Mouse (Mus musculus): ENCODE measurements around the gene Znrf3. TPM values are rescaled to one million over a fixed set of nuclear protein-coding genes. Genes with fewer than 3 reads are reported as not detected.
"Not testable (repeated sequence)": the region's sequence is repeated elsewhere in the genome, so short reads cannot be mapped to it uniquely, and the experiment has no call there.

Gene Znrf3
- polyA plus RNA-seq, 1 experiment = 2.2 TPM

GRCm38 (mm10) chr11:5476806-5477205 is 32.2 kb upstream of the Znrf3 start:
- TF ChIP-seq CTCF (IDR thresholded peaks at IDR 0.05; ENCODE audit: low read depth, low read length) (no peak), POLR2A (IDR thresholded peaks at IDR 0.05; ENCODE audit: borderline replicate concordance, low read depth, low read length) (no peak)
- H3K27ac ChIP-seq (ENCODE audit: insufficient read depth, low read depth, low read length) = no peak overlapping the region
- no peaks in the 10 kb centered on the region for H3K4me1 ChIP-seq (ENCODE audit: control insufficient read depth, insufficient read depth, low read length)
- no peak overlapping the region for H3K4me3 ChIP-seq (ENCODE audit: insufficient read depth, low read length)

GRCm38 (mm10) chr11:5475556-5476118 is 31.0 kb upstream of the Znrf3 start:
- H3K27ac ChIP-seq (ENCODE audit: insufficient read depth, low read depth, low read length); H3K4me3 ChIP-seq (ENCODE audit: insufficient read depth, low read length); H3K4me1 ChIP-seq (ENCODE audit: control insufficient read depth, insufficient read depth, low read length): not testable (repeated sequence)

GRCm38 (mm10) chr11:5474130-5474529 is 29.5 kb upstream of the Znrf3 start:
- H3K27ac ChIP-seq (ENCODE audit: insufficient read depth, low read depth, low read length) = no peak overlapping the region

GRCm38 (mm10) chr11:5470055-5470454 is 25.4 kb upstream of the Znrf3 start:
- H3K4me3 ChIP-seq (ENCODE audit: insufficient read depth, low read length) = no peak overlapping the region
- H3K4me1 ChIP-seq (ENCODE audit: control insufficient read depth, insufficient read depth, low read length) = no peaks in the 10 kb centered on the region
- TF ChIP-seq CTCF (IDR thresholded peaks at IDR 0.05; ENCODE audit: low read depth, low read length) = no peak
- TF ChIP-seq POLR2A (IDR thresholded peaks at IDR 0.05; ENCODE audit: borderline replicate concordance, low read depth, low read length) = no peak
- H3K27ac ChIP-seq (ENCODE audit: insufficient read depth, low read depth, low read length) = no peak overlapping the region

More at GRCm38 (mm10) chr11:5474130-5474529, 29.5 kb upstream of the Znrf3 start:
- no peaks in the 10 kb centered on the region for H3K4me1 ChIP-seq (ENCODE audit: control insufficient read depth, insufficient read depth, low read length)
- no peak for TF ChIP-seq POLR2A (IDR thresholded peaks at IDR 0.05; ENCODE audit: borderline replicate concordance, low read depth, low read length)
- TF ChIP-seq CTCF (IDR thresholded peaks at IDR 0.05; ENCODE audit: low read depth, low read length) = 0 out of 2 replicates have a peak, but pooled peaks have one; percentile 14
- no peak overlapping the region for H3K4me3 ChIP-seq (ENCODE audit: insufficient read depth, low read length)

GRCm38 (mm10) chr11:5469084-5469483 is 24.4 kb upstream of the Znrf3 start:
- Histone ChIP-seq H3K4me1 (ENCODE audit: control insufficient read depth, insufficient read depth, low read length) (no peaks in the 10 kb centered on the region), H3K27ac (ENCODE audit: insufficient read depth, low read depth, low read length) (no peak overlapping the region), H3K4me3 (ENCODE audit: insufficient read depth, low read length) (no peak overlapping the region)
- TF ChIP-seq POLR2A (IDR thresholded peaks at IDR 0.05; ENCODE audit: borderline replicate concordance, low read depth, low read length) = no peak
- peak; percentile 63 for TF ChIP-seq CTCF (IDR thresholded peaks at IDR 0.05; ENCODE audit: low read depth, low read length)

- TF ChIP-seq CTCF (IDR thresholded peaks at IDR 0.05; ENCODE audit: low read depth, low read length) = no peak
- TF ChIP-seq POLR2A (IDR thresholded peaks at IDR 0.05; ENCODE audit: borderline replicate concordance, low read depth, low read length) = no peak
- no peak overlapping the region for H3K27ac ChIP-seq (ENCODE audit: insufficient read depth, low read depth, low read length)
- no peaks in the 10 kb centered on the region for H3K4me1 ChIP-seq (ENCODE audit: control insufficient read depth, insufficient read depth, low read length)
- no peak overlapping the region for H3K4me3 ChIP-seq (ENCODE audit: insufficient read depth, low read length)
Observed at GRCm38 (mm10) chr11:5468471-5468870, 23.8 kb upstream of the Znrf3 start.

GRCm38 (mm10) chr11:5451923-5452322 is 7.3 kb upstream of the Znrf3 start:
- Histone ChIP-seq H3K27ac (ENCODE audit: insufficient read depth, low read depth, low read length) (no peak overlapping the region), H3K4me1 (ENCODE audit: control insufficient read depth, insufficient read depth, low read length) (no peaks in the 10 kb centered on the region), H3K4me3 (ENCODE audit: insufficient read depth, low read length) (no peak overlapping the region)
- no peak for TF ChIP-seq POLR2A (IDR thresholded peaks at IDR 0.05; ENCODE audit: borderline replicate concordance, low read depth, low read length)
- no peak for TF ChIP-seq CTCF (IDR thresholded peaks at IDR 0.05; ENCODE audit: low read depth, low read length)

GRCm38 (mm10) chr11:5451341-5451740 is 6.7 kb upstream of the Znrf3 start:
- Histone ChIP-seq H3K4me3 (ENCODE audit: insufficient read depth, low read length) (no peak overlapping the region), H3K27ac (ENCODE audit: insufficient read depth, low read depth, low read length) (no peak overlapping the region), H3K4me1 (ENCODE audit: control insufficient read depth, insufficient read depth, low read length) (peaks cover under 1% of the 10 kb centered on the region)
- TF ChIP-seq CTCF (IDR thresholded peaks at IDR 0.05; ENCODE audit: low read depth, low read length) = 0 out of 2 replicates have a peak, but pooled peaks have one; percentile 20
- TF ChIP-seq POLR2A (IDR thresholded peaks at IDR 0.05; ENCODE audit: borderline replicate concordance, low read depth, low read length) = no peak

- Histone ChIP-seq H3K27ac (ENCODE audit: insufficient read depth, low read depth, low read length) (no peak overlapping the region), H3K4me1 (ENCODE audit: control insufficient read depth, insufficient read depth, low read length) (peaks cover 7% of the 10 kb centered on the region), H3K4me3 (ENCODE audit: insufficient read depth, low read length) (no peak overlapping the region)
- TF ChIP-seq POLR2A (IDR thresholded peaks at IDR 0.05; ENCODE audit: borderline replicate concordance, low read depth, low read length) (no peak), CTCF (IDR thresholded peaks at IDR 0.05; ENCODE audit: low read depth, low read length) (no peak)
Observed at GRCm38 (mm10) chr11:5450701-5451100, 6.1 kb upstream of the Znrf3 start.

GRCm38 (mm10) chr11:5445452-5445953 is 856 bp upstream of the Znrf3 start:
- Histone ChIP-seq H3K27ac (ENCODE audit: insufficient read depth, low read depth, low read length) (peak overlapping the region; percentile 94), H3K4me3 (ENCODE audit: insufficient read depth, low read length) (peak overlapping the region; percentile 74), H3K4me1 (ENCODE audit: control insufficient read depth, insufficient read depth, low read length) (peaks cover 18% of the 10 kb centered on the region)
- TF ChIP-seq POLR2A (IDR thresholded peaks at IDR 0.05; ENCODE audit: borderline replicate concordance, low read depth, low read length) (no peak), CTCF (IDR thresholded peaks at IDR 0.05; ENCODE audit: low read depth, low read length) (no peak)
